Mouse (Mus musculus) heart, adult 2 months (tissue): ENCODE measurements around the gene Calm2.

Source experiments
- CTCF ChIP-seq: fragments of 200-600 bp; IDR thresholded peaks from 2 replicates; pipeline ENCODE4 v1.8.1; 2022; ENCODE audit warnings: antibody characterized with exemption, mild to moderate bottlenecking, moderate library complexity
- EP300 ChIP-seq: fragments of 200-500 bp; IDR thresholded peaks from 2 replicates; pipeline ENCODE4 v1.6.1; 2011; ENCODE audit warnings: low read depth, low read length, control low read depth; ENCODE audit not compliant: insufficient read depth
- POLR2A ChIP-seq: fragments of 200-500 bp; IDR thresholded peaks from 2 replicates; pipeline ENCODE4 v1.6.1; 2011; ENCODE audit warnings: mild to moderate bottlenecking, low read depth, low read length, control low read depth; ENCODE audit not compliant: insufficient read depth

GRCm38 (mm10) chr17:87448881-87449280, 2.1 kb upstream of the Calm2 start:
- TF ChIP-seq POLR2A (no peak), EP300 (no peak), CTCF (no peak)
